Mouse (Mus musculus) heart, adult 9 months (tissue): Measurements from ENCODE around the gene Vps8.
"Not testable (repeated sequence)": the region's sequence is repeated elsewhere in the genome, so short reads cannot be mapped to it uniquely, and the experiment has no call there.

Experiments
- DNase-seq, 2 experiments: peaks; one replicate each; pipeline ENCODE4 v3.0.0; 2022; ENCODE audit warnings: low spot score in 2 of 2

Gene Vps8

DNA sequence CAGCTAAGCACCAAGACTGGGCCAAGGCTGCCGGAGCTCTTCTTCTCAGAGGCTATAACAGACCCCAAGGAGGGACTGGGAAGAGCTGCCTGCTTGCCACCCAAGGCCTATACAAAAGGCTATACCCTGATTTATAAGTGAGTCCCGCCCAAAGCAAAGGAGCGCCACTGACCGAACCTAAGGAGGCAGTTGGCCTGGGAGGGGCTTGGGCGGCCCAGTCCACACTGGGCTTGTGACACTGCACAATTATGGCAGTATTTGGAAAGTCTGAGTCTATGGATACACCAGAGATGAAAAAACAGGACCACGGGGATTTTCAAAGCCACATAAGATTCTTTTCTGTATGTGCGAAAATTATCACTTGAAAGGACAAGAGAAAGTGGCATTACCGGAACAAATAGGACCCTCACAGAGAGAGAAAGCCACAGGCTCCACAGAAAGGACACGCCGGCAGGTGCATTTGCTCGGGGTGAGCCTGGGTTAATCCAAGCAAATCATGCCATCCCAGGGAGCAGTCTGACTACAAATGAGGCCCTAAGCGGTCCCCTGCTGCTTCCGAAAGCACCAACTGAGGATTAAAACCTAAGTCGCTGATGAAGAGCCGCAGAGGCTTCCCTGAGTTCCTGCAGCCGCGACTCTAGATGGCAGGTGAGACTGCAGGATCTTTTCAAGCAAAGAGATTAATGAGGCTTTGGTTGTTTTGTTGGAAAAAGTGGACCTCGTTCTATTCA lies 241.9 kb downstream of the Vps8 start:
- DNase-seq = no peak

GRCm38 (mm10) chr16:21665423-21665986 lies 242.6 kb downstream of the Vps8 start:
- no peak for DNase-seq

DNA sequence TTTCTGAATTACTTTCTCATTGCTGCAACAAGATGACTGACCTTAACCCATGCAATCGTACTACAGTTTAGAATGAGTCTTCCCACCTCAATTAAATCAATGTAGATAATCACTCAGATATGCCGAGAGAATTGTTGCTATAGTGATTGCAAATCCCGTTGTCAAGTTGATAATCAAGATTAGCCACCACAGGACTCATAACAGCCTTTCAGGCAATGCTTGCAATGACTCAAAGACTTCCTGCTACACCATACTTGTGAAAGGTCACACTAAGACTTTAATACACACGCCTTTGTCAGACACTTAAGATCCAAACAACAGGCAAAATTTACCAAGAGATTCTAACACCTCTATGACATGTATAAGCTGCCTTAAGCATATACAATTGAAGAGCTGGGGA lies 249.0 kb downstream of the Vps8 start:
- no peak for DNase-seq

DNA sequence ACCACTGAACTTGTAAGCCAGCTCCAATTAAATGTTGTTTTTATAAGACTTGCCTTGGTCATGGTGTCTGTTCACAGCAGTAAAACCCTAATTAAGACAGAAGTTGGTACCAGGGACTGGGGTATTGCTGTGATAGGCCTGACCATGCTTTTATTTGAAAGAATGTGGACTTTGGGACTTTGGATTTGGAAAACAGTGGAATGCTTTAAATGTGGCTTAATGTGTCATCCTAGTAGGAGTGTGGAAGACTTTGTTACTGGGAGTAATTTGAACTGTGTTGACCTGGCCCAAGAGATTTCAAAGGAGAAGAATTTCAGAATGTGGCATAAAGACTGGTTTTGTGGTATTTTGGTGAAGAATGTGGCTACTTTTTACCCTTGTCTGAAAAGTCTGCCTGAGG lies 250.1 kb downstream of the Vps8 start:
- DNase-seq = not testable (repeated sequence)

DNA sequence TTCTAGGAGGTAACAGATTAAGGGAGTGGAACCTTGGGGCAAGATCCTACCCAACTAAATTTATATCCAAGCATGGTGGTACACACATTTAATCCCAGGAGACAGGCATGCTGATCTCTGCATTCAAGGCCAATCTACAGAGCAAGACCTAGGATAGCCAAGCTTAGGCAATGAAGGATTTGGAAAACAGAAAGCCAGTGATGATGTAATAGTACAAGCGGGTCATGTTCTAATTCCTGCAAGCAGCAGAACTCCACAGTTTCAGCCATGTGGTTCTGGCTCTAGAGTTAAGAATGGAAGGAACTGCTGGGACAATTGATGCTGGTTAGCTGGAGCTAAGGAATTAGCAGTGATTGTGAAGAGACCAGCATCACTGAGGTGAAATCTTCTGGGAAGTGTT lies 250.7 kb downstream of the Vps8 start:
- not testable (repeated sequence) for DNase-seq

- DNase-seq = no peak
These were observed 253.9 kb downstream of the Vps8 start for GRCm38 (mm10) chr16:21676791-21677190.

GRCm38 (mm10) chr16:21687406-21687805 lies 264.5 kb downstream of the Vps8 start:
- no peak for DNase-seq

- no peak for DNase-seq
These were observed 266.2 kb downstream of the Vps8 start for GRCm38 (mm10) chr16:21689141-21689540.

DNA sequence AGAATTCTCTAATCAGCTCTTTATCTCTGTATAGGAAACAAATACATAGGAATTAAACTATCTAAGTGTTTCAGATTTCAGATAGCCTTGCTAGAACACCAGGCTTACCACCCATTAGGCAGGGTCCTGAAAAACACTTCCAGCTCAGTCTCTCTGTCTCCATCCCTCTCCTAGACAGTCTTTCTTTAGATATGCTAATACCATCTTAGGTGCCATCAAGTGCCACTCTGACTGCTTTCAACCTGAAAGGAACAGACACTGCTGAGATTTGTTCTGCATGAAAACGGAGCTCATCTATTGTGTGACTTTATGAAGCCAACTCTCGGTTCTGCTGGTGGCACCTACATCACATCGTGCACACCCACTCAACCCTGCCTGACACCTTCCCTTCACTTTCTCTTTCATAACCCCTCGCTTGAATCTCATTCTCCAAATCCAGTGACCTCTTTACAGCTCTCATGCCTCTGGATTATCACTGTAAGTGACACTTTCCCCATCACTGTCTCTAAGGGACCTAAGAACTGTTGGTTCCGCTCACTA lies 267.4 kb downstream of the Vps8 start:
- no peak for DNase-seq

- DNase-seq = peak; percentile 53 to 57
These were observed 271.1 kb downstream of the Vps8 start for GRCm38 (mm10) chr16:21693981-21694462.
